Mouse (Mus musculus): ENCODE data around the gene Rit1. TPM values are rescaled to one million over a fixed set of nuclear protein-coding genes. Genes with fewer than 3 reads are reported as not detected.

The Rit1 gene
- polyA plus RNA-seq (2016; fragmentation: Nextera tagmentation; extraction: Ambion mirVana): 46.2 and 51.6 TPM in 2 replicates

- ATAC-seq (ENCODE audit: insufficient number of reproducible peaks, insufficient read depth, low FRiP score, low TSS enrichment): peak; percentile 93
- Histone ChIP-seq H3K9ac (peak within 1 kb of the TSS; percentile 76), H3K27ac (peak within 1 kb of the TSS; percentile 73), H3K4me2 (replicated peaks) (peak within 1 kb of the TSS; percentile 78), H3K27me3 (no peaks in the 10 kb centered on the region), H3K9me3 (no peaks in the 10 kb centered on the region), H3K36me3 (peaks cover 53% of the 10 kb centered on the region), H3K4me3 (peak within 1 kb of the TSS; percentile 78), H3K4me1 (peaks cover 19% of the 10 kb centered on the region; the same call in 1 of the 2 replicates)
- WGBS: 3% methylated on average over 27 of the region's 27 CpGs
Measured at GRCm38 (mm10) chr3:88716399-88717197, at the start of gene Rit1. TSS of gene Rit1 (plus strand) at chr3:88716838.

GRCm38 (mm10) chr3:88677399-88677798 is 39.2 kb upstream of the Rit1 start:
- Histone ChIP-seq H3K4me1 (0 out of 2 replicates have a peak, but pooled peaks cover 3% of the 10 kb centered on the region), H3K4me3 (peak overlapping the region; percentile 25; the same call in 1 of the 2 replicates), H3K9ac (peak overlapping the region; percentile 36; the same call in 1 of the 2 replicates), H3K9me3 (no peaks in the 10 kb centered on the region), H3K27me3 (no peaks in the 10 kb centered on the region), H3K4me2 (replicated peaks) (peak overlapping the region; percentile 53), H3K27ac (no peak overlapping the region), H3K36me3 (no peaks in the 10 kb centered on the region)
- no peak for ATAC-seq (ENCODE audit: insufficient number of reproducible peaks, insufficient read depth, low FRiP score, low TSS enrichment)
- WGBS: 8% methylated on average over 11 of the region's 11 CpGs

GRCm38 (mm10) chr3:88683814-88684213 is 32.8 kb upstream of the Rit1 start:
- Histone ChIP-seq H3K4me2 (replicated peaks) (no peak overlapping the region), H3K27me3 (no peaks in the 10 kb centered on the region), H3K4me1 (peaks cover 17% of the 10 kb centered on the region), H3K27ac (no peak overlapping the region), H3K9me3 (no peaks in the 10 kb centered on the region), H3K36me3 (peaks cover 7% of the 10 kb centered on the region; the same call in 1 of the 2 replicates), H3K4me3 (no peak overlapping the region), H3K9ac (no peak overlapping the region)
- 97% methylated on average over 2 of the region's 2 CpGs for WGBS
- ATAC-seq (ENCODE audit: insufficient number of reproducible peaks, insufficient read depth, low FRiP score, low TSS enrichment): no peak

- ATAC-seq (ENCODE audit: insufficient number of reproducible peaks, insufficient read depth, low FRiP score, low TSS enrichment): no peak
- Histone ChIP-seq H3K4me1 (peaks cover 17% of the 10 kb centered on the region), H3K4me3 (peak overlapping the region; percentile 98), H3K27ac (peak overlapping the region; percentile 99; the same call in 1 of the 2 replicates), H3K36me3 (peaks cover 13% of the 10 kb centered on the region), H3K9me3 (no peaks in the 10 kb centered on the region), H3K9ac (peak overlapping the region; percentile 56), H3K27me3 (no peaks in the 10 kb centered on the region), H3K4me2 (replicated peaks) (peak overlapping the region; percentile 90)
- WGBS: 66% methylated on average over 8 of the region's 8 CpGs
Measured at GRCm38 (mm10) chr3:88684236-88684979, 32.2 kb upstream of the Rit1 start.

- Histone ChIP-seq H3K27me3 (no peaks in the 10 kb centered on the region), H3K27ac (peak within 1 kb of the TSS; percentile 99), H3K9me3 (no peaks in the 10 kb centered on the region), H3K4me1 (peaks cover 17% of the 10 kb centered on the region), H3K9ac (peak within 1 kb of the TSS; percentile 97), H3K36me3 (peaks cover 22% of the 10 kb centered on the region), H3K4me3 (peak within 1 kb of the TSS; percentile 98), H3K4me2 (replicated peaks) (peak within 1 kb of the TSS; percentile 90)
- WGBS: 2% methylated on average over 47 of the region's 47 CpGs
- peak; percentile 98 for ATAC-seq (ENCODE audit: insufficient number of reproducible peaks, insufficient read depth, low FRiP score, low TSS enrichment)
Measured at GRCm38 (mm10) chr3:88684980-88685941, 31.4 kb upstream of the Rit1 start, which contains the start of gene Khdc4. TSS of gene Khdc4 (plus strand) at chr3:88685803.

- H3K27me3 ChIP-seq: no peaks in the 10 kb centered on the region
- H3K4me1 ChIP-seq: peaks cover 17% of the 10 kb centered on the region
- no peaks in the 10 kb centered on the region for H3K9me3 ChIP-seq
- H3K4me3 ChIP-seq: peak overlapping the region; percentile 98
- H3K27ac ChIP-seq: peak overlapping the region; percentile 99
- H3K9ac ChIP-seq: peak overlapping the region; percentile 97
- peaks cover 29% of the 10 kb centered on the region for H3K36me3 ChIP-seq
- ATAC-seq (ENCODE audit: insufficient number of reproducible peaks, insufficient read depth, low FRiP score, low TSS enrichment): peak; percentile 60; the same call in 1 of the 2 replicates
- H3K4me2 ChIP-seq (replicated peaks): peak overlapping the region; percentile 90
- whole genome bisulfite sequencing: under 1% methylated on average over 45 of the region's 45 CpGs
Measured at GRCm38 (mm10) chr3:88685958-88686451, 30.6 kb upstream of the Rit1 start.

GRCm38 (mm10) chr3:88686734-88687611 is 29.7 kb upstream of the Rit1 start:
- Histone ChIP-seq H3K4me3 (peak overlapping the region; percentile 98), H3K36me3 (peaks cover 38% of the 10 kb centered on the region), H3K4me1 (peaks cover 17% of the 10 kb centered on the region), H3K9me3 (no peaks in the 10 kb centered on the region), H3K27me3 (no peaks in the 10 kb centered on the region), H3K4me2 (replicated peaks) (peak overlapping the region; percentile 90), H3K9ac (peak overlapping the region; percentile 97), H3K27ac (peak overlapping the region; percentile 99; the same call in 1 of the 2 replicates)
- no peak for ATAC-seq (ENCODE audit: insufficient number of reproducible peaks, insufficient read depth, low FRiP score, low TSS enrichment)
- 55% methylated on average over 13 of the region's 13 CpGs for whole genome bisulfite sequencing

- no peak overlapping the region for H3K9ac ChIP-seq
- peaks cover 55% of the 10 kb centered on the region for H3K36me3 ChIP-seq
- ATAC-seq (ENCODE audit: insufficient number of reproducible peaks, insufficient read depth, low FRiP score, low TSS enrichment): no peak
- no peak overlapping the region for H3K4me3 ChIP-seq
- peaks cover 17% of the 10 kb centered on the region for H3K4me1 ChIP-seq
- WGBS: 88% methylated on average over 5 of the region's 5 CpGs
- H3K27ac ChIP-seq: no peak overlapping the region
- H3K27me3 ChIP-seq: no peaks in the 10 kb centered on the region
- no peaks in the 10 kb centered on the region for H3K9me3 ChIP-seq
- H3K4me2 ChIP-seq (replicated peaks): no peak overlapping the region
Measured at GRCm38 (mm10) chr3:88689079-88689478, 27.6 kb upstream of the Rit1 start.

GRCm38 (mm10) chr3:88695545-88695944 is 21.1 kb upstream of the Rit1 start:
- Histone ChIP-seq H3K9ac (no peak overlapping the region), H3K4me1 (no peaks in the 10 kb centered on the region), H3K27ac (no peak overlapping the region), H3K36me3 (peaks cover 94% of the 10 kb centered on the region), H3K4me2 (replicated peaks) (no peak overlapping the region), H3K9me3 (no peaks in the 10 kb centered on the region), H3K27me3 (no peaks in the 10 kb centered on the region), H3K4me3 (no peak overlapping the region)
- no peak for ATAC-seq (ENCODE audit: insufficient number of reproducible peaks, insufficient read depth, low FRiP score, low TSS enrichment)

- H3K9me3 ChIP-seq: no peaks in the 10 kb centered on the region
- H3K27ac ChIP-seq: no peak overlapping the region
- H3K36me3 ChIP-seq: peaks cover 88% of the 10 kb centered on the region
- H3K4me1 ChIP-seq: no peaks in the 10 kb centered on the region
- H3K9ac ChIP-seq: no peak overlapping the region
- no peak overlapping the region for H3K4me2 ChIP-seq (replicated peaks)
- 96% methylated on average over 1 of the region's 1 CpGs for WGBS
- no peak for ATAC-seq (ENCODE audit: insufficient number of reproducible peaks, insufficient read depth, low FRiP score, low TSS enrichment)
- no peaks in the 10 kb centered on the region for H3K27me3 ChIP-seq
- H3K4me3 ChIP-seq: no peak overlapping the region
Measured at GRCm38 (mm10) chr3:88698051-88698450, 18.6 kb upstream of the Rit1 start.
